Mouse (Mus musculus) T-helper 2 cell (primary cell): ENCODE data around the gene Kmt5a.
"Not testable (repeated sequence)": the region's sequence is repeated elsewhere in the genome, so short reads cannot be mapped to it uniquely, and the experiment has no call there.

Source experiments
- in situ Hi-C: fragments of 300-600 bp; cut with MboI, MseI; formaldehyde crosslinking; loops from one replicate; pipeline ENCODE4 v1.15.1; 2025; ENCODE audit warnings: high pct_unique_total_duplicates

Gene Kmt5a

DNA sequence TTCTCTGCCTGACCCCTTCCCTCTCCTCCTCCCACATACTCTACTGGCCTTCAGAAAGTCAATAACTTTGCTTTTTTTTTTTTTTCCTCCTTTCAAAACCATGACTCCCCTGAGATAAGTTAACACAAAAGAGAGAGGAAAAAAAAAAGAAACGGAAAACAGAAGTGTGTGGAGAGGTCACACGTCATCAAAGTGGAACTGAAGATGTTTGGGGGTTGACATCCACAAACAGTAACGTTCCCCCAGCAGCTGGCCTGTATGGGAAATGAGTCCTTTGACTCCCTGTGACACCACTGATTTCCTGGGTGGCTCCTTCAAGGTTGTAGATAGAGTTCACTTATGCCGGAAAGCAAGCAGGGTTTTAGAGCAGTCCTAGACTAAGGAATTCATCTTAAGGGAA is 40.4 kb downstream of the Kmt5a start:
- in situ Hi-C loops: no loop called here

DNA sequence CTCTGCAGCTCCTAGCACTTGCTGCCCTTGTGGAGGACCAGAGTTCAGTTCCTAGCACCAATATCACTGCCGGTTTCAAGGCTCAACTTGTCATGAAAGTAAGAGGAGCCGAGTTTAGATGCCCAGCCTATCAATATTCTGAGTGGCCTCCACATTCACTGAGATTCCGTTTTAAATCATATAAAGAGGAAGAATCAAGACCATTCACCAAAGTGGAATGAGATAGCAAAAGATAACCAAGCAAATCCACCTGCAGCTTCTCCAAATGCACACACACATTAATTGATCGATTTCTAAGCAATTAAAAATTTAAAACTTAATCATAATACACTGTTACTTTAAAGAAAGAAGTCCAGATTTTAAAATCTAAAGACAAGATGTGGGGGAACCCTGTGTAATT is 42.0 kb downstream of the Kmt5a start:
- in situ Hi-C loops: no loop called here

DNA sequence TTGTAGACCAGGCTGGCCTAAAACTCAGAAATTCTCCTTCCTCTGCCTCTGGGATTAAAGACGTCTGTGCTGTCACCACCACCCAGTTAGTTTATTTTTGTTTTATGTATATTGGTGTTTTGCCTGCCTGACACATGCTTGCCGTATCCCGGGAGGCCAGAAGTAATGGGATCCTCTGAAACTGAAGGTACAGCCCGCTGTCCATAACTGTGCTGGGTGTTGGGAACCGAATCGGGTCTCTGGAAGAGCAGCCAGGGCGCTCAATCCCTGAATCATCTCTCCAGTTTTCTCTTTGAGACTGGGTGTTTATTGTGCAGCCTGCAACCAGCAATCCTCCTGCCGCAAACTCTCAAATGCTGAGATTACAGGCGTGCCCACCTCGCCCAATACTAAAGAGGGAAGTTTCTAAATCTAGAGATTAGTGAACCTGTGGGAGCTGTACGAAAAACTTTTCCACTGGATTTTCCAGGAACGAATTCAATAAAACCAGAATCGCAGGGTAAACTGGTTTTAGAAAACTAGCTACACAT is 42.8 kb downstream of the Kmt5a start:
- in situ Hi-C loops: no loop called here

DNA sequence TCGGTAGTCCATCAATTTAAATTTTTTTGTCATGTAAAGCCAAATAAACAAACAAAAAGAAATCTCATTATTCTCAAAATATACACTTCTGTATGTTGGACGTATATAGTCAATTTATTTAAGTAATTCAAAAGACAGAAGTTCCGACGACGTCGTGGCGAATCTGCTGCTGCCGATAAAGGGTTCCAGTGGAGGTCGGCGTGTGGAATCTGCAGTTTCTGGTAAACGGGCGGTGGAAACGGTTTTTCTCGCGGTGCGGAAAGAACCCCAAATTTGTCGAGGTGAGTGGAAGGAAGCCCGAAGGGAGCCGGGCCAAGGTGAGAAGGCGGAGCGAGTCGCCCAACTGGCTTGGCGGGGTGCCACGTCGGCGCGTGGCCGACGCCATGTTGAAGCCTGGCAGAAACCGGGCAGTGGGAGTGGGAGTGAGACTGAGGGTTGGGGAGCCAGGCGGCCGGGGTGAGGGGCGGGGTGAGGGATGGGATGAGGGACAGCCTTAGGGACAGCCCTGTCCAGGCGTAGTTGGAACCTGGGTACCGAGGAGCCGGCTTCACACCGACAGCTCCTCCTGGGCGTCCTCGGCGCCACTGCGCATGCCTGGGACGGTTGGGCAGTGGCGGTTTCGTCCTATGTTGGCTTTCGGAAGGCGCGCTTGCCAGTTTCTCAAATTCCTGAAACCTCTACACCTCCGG is 43.4 kb downstream of the Kmt5a start, which contains the start of gene Snrnp35:
Gene Snrnp35, plus strand, starts transcription at position 169 of the 689 bp plus-strand sequence.
- in situ Hi-C loops: no loop called here

DNA sequence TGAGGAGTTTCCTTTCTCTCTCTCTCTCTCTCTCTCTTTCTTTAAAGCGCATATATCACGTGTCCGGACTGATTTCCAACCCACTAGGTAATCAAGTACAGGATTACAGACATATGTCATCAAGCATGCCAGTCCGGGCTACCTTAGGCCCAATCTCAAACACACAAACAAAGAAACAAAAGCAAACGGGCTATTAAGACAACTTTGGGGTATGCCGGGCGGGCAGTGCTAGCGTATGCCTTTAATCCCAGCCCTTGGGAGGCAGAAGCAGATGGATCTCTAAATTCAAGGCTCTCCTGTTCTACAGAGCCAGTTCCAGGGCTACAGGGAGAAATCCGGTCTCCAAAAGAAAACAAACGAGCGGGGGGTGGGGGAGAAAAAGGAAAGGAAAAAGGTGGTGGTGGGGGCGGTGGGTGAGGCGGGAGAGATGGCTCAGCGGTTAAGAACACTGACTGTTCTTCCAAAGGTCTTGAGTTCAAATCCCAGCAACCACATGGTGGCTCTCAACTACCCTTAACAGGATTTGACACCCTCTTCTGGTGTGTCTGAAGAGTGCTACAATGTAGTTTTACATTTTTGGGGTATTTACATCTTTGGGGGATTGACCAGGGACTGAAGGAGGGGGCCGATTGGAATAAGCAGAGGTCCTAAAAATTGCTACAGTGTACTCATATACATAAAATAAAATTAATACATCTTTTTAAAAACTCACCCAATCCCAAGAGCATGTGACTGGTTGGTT is 44.1 kb downstream of the Kmt5a start:
- in situ Hi-C loops: no loop called here

DNA sequence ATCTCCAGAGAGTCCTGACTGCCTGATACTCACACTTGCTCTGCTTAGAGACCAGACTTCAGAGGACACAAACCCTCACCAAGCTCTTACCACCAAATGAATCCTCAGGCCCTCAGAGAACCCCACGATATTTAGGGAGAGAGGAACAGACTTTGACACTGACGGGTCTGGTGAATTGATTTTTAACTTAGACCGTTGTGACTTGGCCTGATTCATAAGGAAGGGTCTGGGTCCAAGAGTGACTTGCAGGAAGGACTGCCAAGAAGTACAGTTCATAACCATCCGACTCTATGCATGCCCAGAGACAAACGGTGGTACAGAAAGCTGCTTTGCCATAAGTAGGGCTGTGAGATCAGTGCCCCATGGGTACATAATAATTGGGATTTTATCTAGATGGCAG is 45.9 kb downstream of the Kmt5a start:
- in situ Hi-C loops: no loop called here

DNA sequence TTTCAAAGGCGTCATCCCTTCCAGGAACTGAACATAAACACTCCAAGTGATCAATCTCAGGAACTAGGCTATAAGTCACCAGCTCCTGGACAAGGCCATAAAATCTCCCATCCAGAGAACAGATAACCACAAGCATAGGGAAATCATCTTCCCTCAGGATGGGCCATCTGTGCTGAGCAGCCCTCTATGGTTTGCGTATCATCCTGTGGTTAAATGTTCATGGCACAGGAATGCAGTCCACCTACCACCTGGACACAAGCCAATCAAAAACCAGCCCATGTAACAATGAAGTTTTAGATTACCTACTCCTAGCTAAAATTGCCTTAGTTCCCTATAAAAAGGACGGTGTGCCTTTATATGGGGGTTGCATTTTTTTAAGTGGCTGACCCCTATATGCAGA is 49.2 kb downstream of the Kmt5a start:
- in situ Hi-C loops: no loop called here

DNA sequence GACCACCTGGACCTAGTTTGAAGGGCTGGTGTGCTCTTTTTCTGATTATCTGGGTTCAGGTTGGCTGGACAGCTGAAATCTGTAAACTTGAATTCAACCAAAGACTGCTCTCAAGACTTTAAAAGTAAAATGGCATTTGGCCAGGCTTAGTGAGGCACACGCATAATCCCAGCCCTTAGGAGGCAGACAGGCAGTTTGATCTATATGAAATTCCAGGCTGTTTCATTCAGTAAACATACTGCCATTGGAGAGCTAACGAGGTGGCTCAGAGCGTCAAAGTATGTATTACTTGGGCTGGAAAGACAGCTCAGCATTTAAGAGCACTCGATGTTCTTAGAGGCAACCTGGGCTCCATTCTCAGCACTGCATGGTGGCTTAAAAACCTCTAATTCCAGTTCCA is 52.0 kb downstream of the Kmt5a start:
- in situ Hi-C loops: loop anchor here (5.0 to 10.0 kb wide), 2 partner anchors 41 to 223 kb away; partner anchors contain the start of gene Rilpl1

DNA sequence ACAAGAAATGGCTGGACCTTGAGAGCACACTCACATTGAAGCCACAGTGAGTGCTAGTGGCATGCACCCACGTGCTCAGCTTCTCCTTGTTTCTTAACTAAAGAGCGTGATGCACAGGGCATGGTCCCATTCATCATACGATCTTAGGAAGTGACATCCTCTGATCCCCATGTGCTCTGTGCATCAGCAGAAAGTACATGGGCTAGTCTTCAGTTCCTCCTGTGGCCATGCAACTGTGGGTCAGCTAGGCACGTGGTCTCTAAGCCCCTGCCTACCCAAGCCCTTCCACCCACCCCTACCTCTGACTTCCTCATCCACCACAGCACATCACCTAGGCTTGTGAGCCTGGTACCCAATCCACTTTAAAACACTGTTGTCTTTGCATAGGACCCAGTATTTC is 52.9 kb downstream of the Kmt5a start:
- in situ Hi-C loops: loop anchor here (5.0 to 10.0 kb wide), 2 partner anchors 40 to 222 kb away; partner anchors contain the start of gene Rilpl1

DNA sequence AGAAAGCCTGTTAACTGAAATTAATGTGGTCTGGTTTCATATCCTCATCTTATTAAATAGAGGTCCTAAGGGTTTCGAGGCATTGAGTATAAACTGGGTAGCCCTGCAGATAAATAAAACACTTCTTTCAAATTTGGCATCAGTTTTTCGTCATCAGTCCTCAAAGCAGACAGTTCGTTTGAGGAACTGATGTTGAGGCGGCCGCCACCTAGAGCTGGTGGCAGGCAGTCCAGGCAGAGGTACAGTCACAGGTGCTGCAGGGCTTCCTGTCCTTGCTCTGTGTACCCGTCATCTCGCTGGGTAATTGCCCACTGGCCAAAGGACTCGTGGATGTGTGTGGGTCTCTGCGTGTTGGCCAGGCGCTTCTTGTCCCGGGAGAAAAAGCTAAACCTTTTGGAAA is 53.7 kb downstream of the Kmt5a start:
- in situ Hi-C loops: loop anchor here (5.0 to 10.0 kb wide), 2 partner anchors 39 to 221 kb away; partner anchors contain the start of gene Rilpl1

DNA sequence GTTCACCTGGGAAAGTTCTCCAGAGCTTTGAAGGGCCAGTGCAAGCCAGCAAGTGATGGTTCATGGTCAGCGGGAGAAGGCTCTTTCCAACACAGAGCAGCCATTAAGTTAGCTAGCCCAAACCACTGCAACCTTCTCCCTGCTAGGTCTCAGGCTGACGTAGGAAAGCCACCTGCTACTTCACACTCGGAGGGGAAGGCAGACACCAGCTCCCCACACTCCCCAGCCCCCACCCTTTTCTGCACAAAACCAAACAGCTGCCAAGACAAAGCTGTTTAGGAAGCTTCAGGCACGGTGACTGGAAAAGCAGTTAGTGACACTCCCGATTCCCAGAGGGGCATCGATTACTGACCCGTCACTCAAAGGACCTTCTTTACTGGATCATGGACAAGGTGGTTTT is 55.8 kb downstream of the Kmt5a start:
- in situ Hi-C loops: loop anchor here (10.0 kb wide), 1 partner anchor 219 kb away; no protein-coding TSS in a partner anchor

DNA sequence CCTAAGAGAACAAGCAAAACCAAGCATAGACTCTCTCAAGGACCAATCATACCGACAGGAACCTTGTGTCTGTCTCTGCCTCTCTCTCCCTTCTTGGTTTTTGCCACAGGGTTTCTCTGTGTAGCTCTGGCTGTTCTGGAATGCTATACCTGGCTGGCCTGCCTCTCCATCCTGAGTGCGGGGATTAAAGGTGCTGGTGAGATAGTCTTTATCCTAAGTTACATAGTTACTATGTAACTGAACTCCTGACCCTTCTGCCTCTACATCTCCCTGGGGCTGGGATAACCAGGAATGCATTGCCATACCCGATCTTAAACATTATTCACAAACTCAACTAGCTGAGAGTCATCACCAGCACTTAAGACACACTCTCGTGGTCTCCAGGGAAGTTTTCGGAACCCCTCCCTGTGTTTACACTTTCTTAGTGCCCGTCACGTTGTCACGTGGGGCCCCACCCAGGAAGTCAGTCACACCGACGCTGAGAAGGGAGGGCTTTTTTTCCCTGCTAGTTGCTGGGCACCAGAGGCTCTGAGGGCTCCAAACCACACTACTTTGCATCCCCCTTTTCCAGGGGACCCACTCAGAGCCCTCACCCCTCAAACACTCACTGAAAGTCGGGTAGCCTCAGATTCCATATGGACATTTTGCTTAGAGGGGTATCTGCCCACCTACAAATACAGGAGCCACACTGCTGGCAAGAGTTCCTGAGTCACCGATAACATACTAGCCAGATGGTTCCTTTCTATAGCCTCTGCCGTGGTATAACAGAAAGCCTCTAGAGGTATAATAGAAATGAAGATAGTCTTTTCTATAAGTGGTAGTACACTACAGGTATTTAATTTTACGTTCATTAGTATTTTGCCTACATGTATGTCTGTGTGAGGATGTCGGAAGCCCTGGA is 57.1 kb downstream of the Kmt5a start:
- in situ Hi-C loops: loop anchor here (10.0 kb wide), 1 partner anchor 218 kb away; no protein-coding TSS in a partner anchor

DNA sequence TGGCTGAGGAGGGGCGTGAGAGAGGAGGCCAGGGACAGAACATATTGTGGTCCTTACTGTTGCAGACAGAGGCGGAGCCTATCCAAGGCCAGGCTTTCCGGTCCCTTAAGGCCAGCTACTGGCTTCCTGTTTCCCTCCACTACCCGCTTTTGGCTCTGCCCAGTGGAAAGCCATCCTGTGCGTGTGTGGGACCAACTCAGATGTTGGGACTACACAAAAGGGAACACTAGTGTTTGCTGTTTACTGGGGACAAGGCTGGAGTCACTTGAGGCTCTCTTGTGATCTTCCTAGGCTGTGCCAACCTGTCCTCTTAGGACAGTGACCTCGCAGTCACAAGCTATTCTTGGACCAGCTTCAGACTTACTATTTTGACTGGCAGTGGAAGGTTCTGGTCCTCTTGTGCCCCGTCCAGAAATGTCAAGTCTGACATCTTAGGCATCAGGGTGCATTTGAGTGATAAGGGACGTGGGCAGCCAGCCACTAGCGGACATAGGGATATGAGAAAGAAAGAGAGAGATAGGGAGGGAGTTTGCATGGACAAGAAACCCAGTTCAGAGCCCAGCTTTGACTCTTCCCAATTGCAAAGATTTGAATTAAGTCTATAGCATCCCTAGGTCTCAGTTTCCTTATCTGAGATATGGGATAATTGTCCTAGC is 58.6 kb downstream of the Kmt5a start:
- in situ Hi-C loops: loop anchor here (10.0 kb wide), 1 partner anchor 216 kb away; no protein-coding TSS in a partner anchor

DNA sequence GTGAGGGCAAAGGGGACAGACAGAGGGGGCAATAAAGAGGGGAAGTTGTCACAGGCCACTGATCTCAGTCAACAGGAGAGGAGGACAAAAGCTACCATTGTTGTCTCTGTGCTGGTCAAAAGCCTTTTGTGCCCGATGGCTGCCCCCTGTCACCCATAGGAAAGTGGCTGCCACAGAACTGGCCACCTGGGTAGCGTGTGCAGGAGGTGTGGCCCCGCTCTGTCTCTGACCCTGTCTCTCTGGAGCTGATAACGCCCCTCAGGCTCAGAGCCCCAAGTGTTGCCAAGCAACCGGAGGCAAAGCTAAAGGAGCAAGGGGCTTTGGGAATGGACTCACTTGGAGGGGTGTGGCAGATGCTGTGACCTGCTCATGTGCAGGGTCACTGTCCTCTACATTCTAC is 59.3 kb downstream of the Kmt5a start:
- in situ Hi-C loops: loop anchor here (10.0 kb wide), 1 partner anchor 216 kb away; no protein-coding TSS in a partner anchor

DNA sequence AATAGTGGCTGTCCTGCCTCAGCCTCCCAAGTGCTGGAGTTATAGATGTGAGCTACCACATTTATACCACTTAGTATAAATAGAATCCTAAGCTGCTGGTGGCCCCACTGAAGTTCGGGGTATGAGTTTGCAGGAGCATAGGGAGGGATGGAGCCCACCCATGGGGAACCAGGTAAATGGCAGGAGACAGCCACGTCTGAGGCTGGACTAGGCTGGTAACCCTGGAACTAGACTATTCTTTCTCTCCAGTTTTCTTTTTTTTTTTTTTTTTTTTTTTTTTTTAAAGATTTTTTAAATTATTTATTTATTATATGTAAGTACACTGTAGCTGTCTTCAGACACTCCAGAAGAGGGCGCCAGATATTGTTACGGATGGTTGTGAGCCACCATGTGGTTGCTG is 60.3 kb downstream of the Kmt5a start:
- in situ Hi-C loops: not testable (repeated sequence)

DNA sequence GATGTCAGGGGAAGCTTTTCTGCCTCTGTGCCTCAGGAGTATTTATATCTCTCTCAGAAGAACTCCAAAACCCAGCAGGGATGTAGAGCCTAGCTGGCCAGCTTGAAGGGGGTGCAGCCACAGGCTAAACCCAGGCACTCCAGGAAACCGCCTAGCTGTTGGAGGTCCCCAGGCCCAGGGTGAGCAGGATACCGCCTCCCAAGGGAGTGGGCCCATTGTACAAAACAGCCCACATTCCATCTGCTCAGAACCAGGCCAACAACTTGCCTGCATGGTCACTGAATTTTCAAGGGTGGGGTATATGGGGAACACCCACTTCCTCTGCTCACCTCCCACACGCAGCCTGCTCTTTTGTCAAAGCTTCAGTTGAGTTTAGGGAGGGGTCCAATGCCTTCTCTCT is 60.8 kb downstream of the Kmt5a start:
- in situ Hi-C loops: no loop called here

DNA sequence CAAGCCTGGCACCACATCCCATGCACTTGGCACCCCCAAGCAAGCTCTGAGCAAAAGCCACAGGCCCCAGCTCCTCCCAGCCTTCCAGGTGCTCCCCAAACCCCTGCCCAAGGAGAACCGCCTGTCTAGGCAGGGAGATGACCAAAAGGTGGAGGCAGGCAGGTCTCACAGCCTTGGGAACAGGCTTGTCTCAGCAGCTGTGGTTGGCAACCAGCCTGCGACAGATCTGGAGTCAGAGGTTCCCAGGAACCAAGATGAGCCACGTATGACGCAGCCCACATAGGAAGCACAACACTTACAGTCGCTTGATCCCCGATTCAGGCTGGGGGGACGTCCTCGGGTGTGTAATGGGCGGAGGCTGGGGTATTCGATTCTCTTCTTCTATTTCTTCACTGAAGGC is 61.8 kb downstream of the Kmt5a start:
- in situ Hi-C loops: no loop called here

DNA sequence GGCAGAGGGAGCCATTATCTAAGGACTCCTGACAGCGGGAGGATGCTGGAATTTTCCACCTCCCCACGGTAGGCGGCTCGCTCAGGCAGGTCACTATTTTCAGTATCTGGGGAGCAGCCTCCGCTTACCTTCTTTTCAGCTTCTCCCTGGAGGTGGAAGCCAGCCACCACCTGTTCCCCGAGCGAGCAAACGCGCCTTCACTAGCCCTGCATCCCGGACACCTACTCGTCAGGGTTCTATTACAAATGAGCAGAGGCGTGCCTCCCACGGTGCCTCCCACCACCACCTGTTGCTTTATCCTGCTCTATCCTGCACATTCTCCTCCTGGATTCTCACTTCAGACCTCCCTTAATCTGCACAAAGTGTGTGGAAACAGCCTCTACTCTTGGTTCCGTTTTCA is 64.0 kb downstream of the Kmt5a start:
- in situ Hi-C loops: no loop called here

DNA sequence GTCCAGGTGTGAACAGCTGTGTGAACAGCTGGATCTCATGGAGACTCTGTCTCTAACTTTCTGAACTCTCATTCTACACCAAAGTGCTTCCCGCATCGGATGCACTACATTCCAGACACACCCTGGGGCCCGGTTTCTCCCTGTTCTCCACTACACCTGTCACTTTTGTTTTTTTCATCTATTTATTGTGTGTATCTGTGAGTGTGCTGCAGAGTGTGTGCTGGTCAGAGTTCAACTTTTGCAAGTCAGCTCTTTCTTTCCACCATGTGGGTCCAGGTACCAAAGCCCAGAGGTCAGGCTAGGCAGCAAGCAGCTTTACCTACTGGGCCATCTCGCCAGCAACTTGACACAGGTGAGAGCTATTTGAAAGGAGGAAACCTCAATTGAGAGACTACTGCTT is 65.5 kb downstream of the Kmt5a start:
- in situ Hi-C loops: no loop called here

DNA sequence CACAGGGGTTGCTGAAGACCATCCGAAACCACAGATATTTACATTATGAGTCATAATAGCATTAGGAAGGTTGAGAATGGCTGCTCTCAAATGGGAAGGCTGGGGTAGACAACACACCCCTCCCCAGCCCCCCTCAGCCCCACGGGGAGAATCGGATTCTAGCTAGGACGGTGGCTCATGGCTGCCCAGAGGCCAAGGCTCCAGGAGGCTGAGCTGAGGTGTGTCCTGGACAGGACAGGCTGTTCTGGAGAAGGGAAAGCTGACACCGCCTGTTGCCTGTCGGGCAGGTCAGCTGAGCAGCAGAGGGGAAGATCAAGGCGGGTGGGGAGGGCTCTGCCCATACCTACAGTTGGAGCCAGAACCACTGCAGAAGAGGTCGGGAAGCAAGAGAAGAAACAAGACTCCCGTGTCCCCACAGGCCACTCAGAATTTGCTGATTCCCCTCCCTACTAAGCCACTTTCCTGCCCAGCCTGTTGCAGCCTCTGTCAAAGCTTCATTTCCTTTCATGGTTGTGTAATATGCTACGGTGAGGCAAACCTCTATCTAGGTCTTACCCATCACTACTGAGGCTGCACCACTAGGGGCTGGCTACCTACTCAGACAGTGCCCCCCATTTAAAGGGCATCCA is 67.1 kb downstream of the Kmt5a start:
- in situ Hi-C loops: no loop called here
